8 mouse cellular contexts compared by ENCODE assay signal in genomic region chr2:33467546-33468465, GRCm38 (mm10). TPM values are rescaled to one million over a fixed set of nuclear protein-coding genes. Genes with fewer than 3 reads are reported as not detected.
DNase-seq lines count a peak whose midpoint lies in the region; ATAC-seq and TF ChIP-seq lines count a peak whose summit lies in the region.

No protein-coding gene starts in this region.

- H3K4me1 ChIP-seq in testis, adult 2 months (ENCODE audit: control insufficient read depth, insufficient read depth, low read length): peaks cover 4% of the 10 kb centered on the region
- peaks cover 16% of the 10 kb centered on the region for H3K4me1 ChIP-seq in limb, embryonic 14.5 days (ENCODE audit: control insufficient read depth, insufficient read depth, low read length)

- no peak; the same call in 1 of the 2 replicates for ATAC-seq in limb, embryonic 14.5 days (ENCODE audit: low FRiP score, low read depth)
- ATAC-seq in neutrophil, adult 5-6 weeks (ENCODE audit: extremely low read depth, insufficient number of reproducible peaks, low FRiP score, poor library complexity, severe bottlenecking): 0 out of 2 replicates have a peak, but pooled peaks have one; percentile 1

- H3K27ac ChIP-seq in testis, adult 2 months (ENCODE audit: control insufficient read depth, insufficient read depth, low read depth, low read length): peak overlapping the region; percentile 88
- H3K27ac ChIP-seq in limb, embryonic 14.5 days (replicated peaks; ENCODE audit: low read depth, low read length): peak overlapping the region; percentile 52; the same call in 1 of the 2 replicates

- TF ChIP-seq POLR2A in testis, adult 2 months (IDR thresholded peaks at IDR 0.05; ENCODE audit: control insufficient read depth, low read depth, low read length): no peak
- TF ChIP-seq POLR2A in limb, embryonic 14.5 days (IDR thresholded peaks at IDR 0.05; ENCODE audit: borderline replicate concordance, extremely low read depth, insufficient read depth, insufficient read length): no peak

- peak overlapping the region; percentile 77 for H3K4me2 ChIP-seq in limb, embryonic 14.5 days (replicated peaks; ENCODE audit: low read depth, low read length, severe bottlenecking)

- no peaks in the 10 kb centered on the region; the same call in 1 of the 2 replicates for H3K36me3 ChIP-seq in testis, adult 2 months (ENCODE audit: control insufficient read depth, insufficient read depth, low read length)
- H3K36me3 ChIP-seq in limb, embryonic 14.5 days (ENCODE audit: control insufficient read depth, insufficient read depth, low read length): peaks cover 19% of the 10 kb centered on the region

- TF ChIP-seq CTCF in testis, adult 2 months (IDR thresholded peaks at IDR 0.05; ENCODE audit: control insufficient read depth, insufficient read depth, insufficient replicate concordance, low read depth, low read length): no peak

- H3K9me3 ChIP-seq in limb, embryonic 14.5 days (ENCODE audit: control insufficient read depth, low read length): no peaks in the 10 kb centered on the region

- H3K4me3 ChIP-seq in testis, adult 2 months (ENCODE audit: control insufficient read depth, low read depth, low read length): peak overlapping the region; percentile 98
- peak overlapping the region; percentile 97 for H3K4me3 ChIP-seq in limb, embryonic 14.5 days (replicated peaks; ENCODE audit: low read length)

- no peaks in the 10 kb centered on the region for H3K27me3 ChIP-seq in testis, adult 2 months (ENCODE audit: control insufficient read depth, insufficient read depth, low read length)
- no peaks in the 10 kb centered on the region for H3K27me3 ChIP-seq in limb, embryonic 14.5 days (ENCODE audit: control insufficient read depth, insufficient read depth, low read length)

- H3K9ac ChIP-seq in limb, embryonic 14.5 days (ENCODE audit: low read depth, low read length, severe bottlenecking): peak overlapping the region; percentile 91

- WGBS in limb, embryonic 14.5 days: 8% methylated on average over 36 of the region's 57 CpGs

- no peak for DNase-seq in testis, postnatal 10 days (ENCODE audit: low spot score)
- peak; percentile 25 for DNase-seq in c-Kit-positive CD71-positive TER-119-negative erythroid progenitor cells, embryonic 14.5 days (ENCODE audit: low read depth)
- peak; percentile 28 for DNase-seq in heart, postnatal 4 days
- no peak for DNase-seq in limb, embryonic 14.5 days (ENCODE audit: low spot score)
- DNase-seq in layer of hippocampus, postnatal 36 days: no peak
- DNase-seq in cerebellum, postnatal 25 days: no peak

RNA-seq across cellular contexts. Expression of gene Zbtb43, which starts 0.6 kb away (rescaled TPM):
- 4.7 and 5.4 TPM in 2 replicates for polyA plus RNA-seq in testis, adult 2 months (2012; rRNA removed)
- 10 to 100 TPM; 19.8 to 22.2 TPM for total RNA-seq in heart, postnatal 4 days (2021)
- 13.6 and 15.0 TPM in 2 replicates for polyA plus RNA-seq in limb, embryonic 14.5 days (2012; rRNA removed)
- 18.3 and 19.0 TPM in 2 replicates for polyA plus RNA-seq in limb, embryonic 14.5 days (2014; fragmentation: Nextera tagmentation; extraction: Ambion mirVana)
- total RNA-seq in neutrophil, adult 5-6 weeks (2017): 25.2 and 26.2 TPM in 2 replicates
- 10 to 100 TPM; 26.2 to 27.3 TPM for total RNA-seq in layer of hippocampus, postnatal 36 days (2021)

RNA-seq across cellular contexts. Expression of gene Zbtb34, which starts 36.7 kb away (rescaled TPM):
- 10.5 and 10.9 TPM in 2 replicates for polyA plus RNA-seq in testis, adult 2 months (2012; rRNA removed)
- total RNA-seq in heart, postnatal 4 days (2021): 10 to 100 TPM; 22.1 to 27.5 TPM
- 19.0 and 26.9 TPM in 2 replicates for polyA plus RNA-seq in limb, embryonic 14.5 days (2012; rRNA removed)
- 8.4 and 9.1 TPM in 2 replicates for polyA plus RNA-seq in limb, embryonic 14.5 days (2014; fragmentation: Nextera tagmentation; extraction: Ambion mirVana)
- 4.5 and 4.8 TPM in 2 replicates for total RNA-seq in neutrophil, adult 5-6 weeks (2017)
- 10 to 100 TPM; 12.5 to 14.2 TPM for total RNA-seq in layer of hippocampus, postnatal 36 days (2021)

Comparison
In these comparisons a context has a peak if more than half of its experiments do, and no peak if none do; other contexts are left out.
1. DNase-seq: peak in c-Kit-positive CD71-positive TER-119-negative erythroid progenitor cells, embryonic 14.5 days (single experiment) and heart, postnatal 4 days (single experiment); none in testis, postnatal 10 days (single experiment), limb, embryonic 14.5 days (single experiment), layer of hippocampus, postnatal 36 days (0 of 2) and cerebellum, postnatal 25 days (0 of 2).